Comparison of ENCODE assay signal across 14 mouse cellular contexts in the genomic region with DNA sequence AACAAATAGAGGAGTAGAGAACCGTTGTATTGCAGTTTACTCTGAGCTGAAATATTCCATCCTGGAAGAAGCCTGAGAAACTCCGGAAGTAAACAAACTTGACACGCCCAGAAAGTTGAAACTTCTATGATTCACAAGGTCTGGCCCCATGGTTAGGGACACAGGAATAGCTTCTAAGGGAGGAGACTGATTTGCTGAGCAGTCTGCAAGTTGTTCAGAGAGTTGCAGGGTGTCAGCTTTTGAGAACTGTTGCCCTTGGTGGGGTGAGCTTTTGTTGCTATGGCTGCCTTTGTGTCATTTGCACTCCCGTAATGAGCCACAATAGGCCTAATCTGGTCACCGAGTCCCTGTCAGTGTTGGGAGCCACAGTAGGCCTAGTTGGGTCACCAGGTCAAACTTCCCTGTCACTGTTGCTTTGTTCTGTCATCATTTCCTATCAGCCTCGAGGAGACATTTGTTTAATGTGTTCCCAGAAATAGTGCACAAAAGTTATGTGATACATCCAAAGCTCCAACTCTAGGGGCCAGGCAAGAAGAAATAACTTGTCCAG.
"Had no signal": no experiment of that assay in that cellular context is flagged by ENCODE, and none has a peak within 500 bp of the region (broad histone marks: within the 10 kb centered on the region; RNA-seq: fewer than 3 reads in every experiment).

No protein-coding gene starts in this region.

- H3K4me1 ChIP-seq: limb, embryonic 15.5 days; liver, embryonic 12.5 days; stomach, embryonic 15.5 days had no signal

- H3K36me3 ChIP-seq: limb, embryonic 15.5 days; liver, embryonic 12.5 days; midbrain, embryonic 12.5 days; neural tube, embryonic 15.5 days; stomach, embryonic 15.5 days had no signal

- H3K27me3 ChIP-seq: limb, embryonic 15.5 days; liver, embryonic 12.5 days; neural tube, embryonic 15.5 days; stomach, embryonic 15.5 days had no signal

- H3K4me2 ChIP-seq: limb, embryonic 15.5 days; liver, embryonic 12.5 days; lung, embryonic 14.5 days; midbrain, embryonic 12.5 days; neural tube, embryonic 15.5 days; stomach, embryonic 15.5 days had no signal

- H3K27ac ChIP-seq: limb, embryonic 15.5 days; liver, embryonic 12.5 days; midbrain, embryonic 12.5 days; stomach, embryonic 15.5 days had no signal

- H3K4me3 ChIP-seq: layer of hippocampus, adult 2 months; limb, embryonic 15.5 days; liver, embryonic 12.5 days; midbrain, embryonic 12.5 days; myocyte; neural tube, embryonic 15.5 days; stomach, embryonic 15.5 days had no signal

- ATAC-seq: liver, embryonic 12.5 days had no signal

- H3K9ac ChIP-seq: limb, embryonic 15.5 days; liver, embryonic 12.5 days; lung, embryonic 14.5 days; midbrain, embryonic 12.5 days; neural tube, embryonic 15.5 days; stomach, embryonic 15.5 days had no signal

- DNase-seq: kidney, postnatal 4 days; lung, embryonic 14.5 days; lung, postnatal 10 days; lung, postnatal 4 days; right cerebral cortex, postnatal 4 days; thymus, adult 2 months; thymus, postnatal 25 days had no signal

- H3K9me3 ChIP-seq: limb, embryonic 15.5 days; liver, embryonic 12.5 days; midbrain, embryonic 12.5 days; neural tube, embryonic 15.5 days; stomach, embryonic 15.5 days had no signal
